22 mouse cellular contexts compared by ENCODE assay signal in the genomic region with DNA sequence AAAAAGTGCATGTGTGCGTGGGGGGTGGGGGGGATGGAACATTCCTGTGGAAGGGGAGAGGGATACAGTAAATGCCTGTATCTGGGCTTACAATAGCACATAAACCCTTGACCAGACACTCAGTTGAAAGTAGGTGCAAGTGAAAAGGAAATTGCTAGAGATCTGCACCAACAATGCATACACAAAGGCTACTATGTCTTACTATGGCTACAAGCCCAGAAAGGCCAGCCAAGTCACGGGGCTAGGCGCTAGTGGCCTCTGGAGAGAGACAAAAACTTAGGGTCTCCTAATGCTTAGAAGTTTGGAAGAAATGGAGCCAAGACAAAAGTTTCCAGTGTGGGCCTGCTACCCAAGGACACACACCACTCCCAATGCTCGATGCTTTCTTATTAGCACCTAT. TPM values are rescaled to one million over a fixed set of nuclear protein-coding genes. Genes with fewer than 3 reads are reported as not detected.
A peak's percentile ranks its signal among the peaks of the same experiment; 100 is the strongest.
DNase-seq lines count a peak whose midpoint lies in the region; ATAC-seq and TF ChIP-seq lines count a peak whose summit lies in the region.
"Had no signal": no experiment of that assay in that cellular context is flagged by ENCODE, and none has a peak within 500 bp of the region (broad histone marks: within the 10 kb centered on the region; RNA-seq: fewer than 3 reads in every experiment).

No protein-coding gene starts in this region.

- no peak overlapping the region for H3K27ac ChIP-seq in forebrain, embryonic 14.5 days (ENCODE audit: low read depth, low read length)
- no peak overlapping the region for H3K27ac ChIP-seq in forebrain, embryonic 13.5 days
- no peak overlapping the region for H3K27ac ChIP-seq in lung, embryonic 15.5 days
- H3K27ac ChIP-seq: embryonic facial prominence, embryonic 15.5 days; forebrain, embryonic 10.5 days; heart, adult 2 months; hindbrain, embryonic 10.5 days; hindbrain, embryonic 14.5 days had no signal

- H3K4me1 ChIP-seq in forebrain, embryonic 14.5 days (ENCODE audit: control insufficient read depth, insufficient read depth, low read length) = no peaks in the 10 kb centered on the region
- peaks cover 3% of the 10 kb centered on the region; the same call in 1 of the 2 replicates for H3K4me1 ChIP-seq in forebrain, embryonic 13.5 days
- no peaks in the 10 kb centered on the region; the same call in 1 of the 2 replicates for H3K4me1 ChIP-seq in lung, embryonic 15.5 days
- H3K4me1 ChIP-seq: embryonic facial prominence, embryonic 15.5 days; forebrain, embryonic 10.5 days; heart, embryonic 12.5 days; hindbrain, embryonic 10.5 days had no signal

- H3K9me3 ChIP-seq in forebrain, embryonic 14.5 days (replicated peaks; ENCODE audit: control insufficient read depth, low read length) = no peaks in the 10 kb centered on the region
- no peaks in the 10 kb centered on the region for H3K9me3 ChIP-seq in forebrain, embryonic 13.5 days (replicated peaks)
- H3K9me3 ChIP-seq in lung, embryonic 15.5 days = no peaks in the 10 kb centered on the region
- H3K9me3 ChIP-seq: embryonic facial prominence, embryonic 15.5 days; forebrain, embryonic 10.5 days; heart, embryonic 12.5 days; hindbrain, embryonic 10.5 days had no signal

- 61% methylated on average over 4 of the region's 4 CpGs for WGBS in forebrain, embryonic 14.5 days
- 73% methylated on average over 4 of the region's 4 CpGs for WGBS in forebrain, embryonic 13.5 days
- WGBS in lung, embryonic 15.5 days = 56% methylated on average over 4 of the region's 4 CpGs

- peaks cover 79% of the 10 kb centered on the region for H3K36me3 ChIP-seq in forebrain, embryonic 14.5 days (ENCODE audit: control insufficient read depth, insufficient read depth, low read length)
- peaks cover 77% of the 10 kb centered on the region for H3K36me3 ChIP-seq in forebrain, embryonic 13.5 days (ENCODE audit: poor library complexity, severe bottlenecking)
- H3K36me3 ChIP-seq in lung, embryonic 15.5 days = peaks cover 38% of the 10 kb centered on the region

- no peak overlapping the region for H3K4me3 ChIP-seq in forebrain, embryonic 14.5 days (ENCODE audit: low read depth, low read length)
- no peak overlapping the region for H3K4me3 ChIP-seq in forebrain, embryonic 13.5 days
- no peak overlapping the region for H3K4me3 ChIP-seq in lung, embryonic 15.5 days
- H3K4me3 ChIP-seq: embryonic facial prominence, embryonic 15.5 days; erythroblast, embryonic 14.5 days; forebrain, embryonic 10.5 days; heart, adult 2 months; heart, embryonic 12.5 days; hindbrain, embryonic 10.5 days had no signal

- H3K27me3 ChIP-seq in forebrain, embryonic 14.5 days (replicated peaks; ENCODE audit: control insufficient read depth, insufficient read depth, low read length) = no peaks in the 10 kb centered on the region
- H3K27me3 ChIP-seq in forebrain, embryonic 13.5 days = no peaks in the 10 kb centered on the region
- H3K27me3 ChIP-seq in lung, embryonic 15.5 days = no peaks in the 10 kb centered on the region
- H3K27me3 ChIP-seq: CH12.LX; embryonic facial prominence, embryonic 15.5 days; heart, embryonic 12.5 days had no signal

- peak; percentile 14 for DNase-seq in forebrain, embryonic 14.5 days (ENCODE audit: low spot score)
- DNase-seq in lung, postnatal 14 days = no peak
- peak; percentile 16 for DNase-seq in 3T3-L1 (ENCODE audit: low read depth, low spot score)
- DNase-seq in brain, embryonic 14.5 days (ENCODE audit: low read depth) = peak; percentile 42
- no peak for DNase-seq in B cell, adult 2 months
- no peak for DNase-seq in T-cell, adult 2 months (ENCODE audit: low spot score)
- DNase-seq: adrenal gland, postnatal 14 days; cerebellum, adult 18-20 months; cerebellum, adult 9-11 months; cerebellum, postnatal 36 days; gastrocnemius, postnatal 10 days; heart, adult 2 months had no signal

- H3K4me2 ChIP-seq in forebrain, embryonic 14.5 days (ENCODE audit: low read length) = no peak overlapping the region
- H3K4me2 ChIP-seq in forebrain, embryonic 13.5 days = no peak overlapping the region
- H3K4me2 ChIP-seq in lung, embryonic 15.5 days = no peak overlapping the region
- H3K4me2 ChIP-seq: embryonic facial prominence, embryonic 15.5 days; heart, embryonic 12.5 days; hindbrain, embryonic 14.5 days had no signal

- no peak overlapping the region for H3K9ac ChIP-seq in forebrain, embryonic 14.5 days (ENCODE audit: low read length)
- H3K9ac ChIP-seq in forebrain, embryonic 13.5 days = no peak overlapping the region
- no peak overlapping the region for H3K9ac ChIP-seq in lung, embryonic 15.5 days
- H3K9ac ChIP-seq: embryonic facial prominence, embryonic 15.5 days; heart, embryonic 12.5 days; hindbrain, embryonic 14.5 days had no signal

- TF ChIP-seq POLR2A in brain, embryonic 14.5 days (IDR thresholded peaks at IDR 0.05; ENCODE audit: borderline replicate concordance, extremely low read depth, insufficient read depth, insufficient read length, poor library complexity, severe bottlenecking) = no peak

- 0 out of 2 replicates have a peak, but pooled peaks have one; percentile 15 for ATAC-seq in forebrain, embryonic 14.5 days
- no peak for ATAC-seq in forebrain, embryonic 13.5 days
- peak; percentile 55; the same call in 1 of the 2 replicates for ATAC-seq in lung, embryonic 15.5 days (ENCODE audit: borderline replicate concordance, extremely low read depth, low FRiP score, low TSS enrichment)
- ATAC-seq: forebrain, embryonic 16.5 days had no signal

- no peak for TF ChIP-seq CTCF in brain, embryonic 14.5 days (IDR thresholded peaks at IDR 0.05; ENCODE audit: borderline replicate concordance, extremely low read depth, insufficient read depth, insufficient read length)

RNA-seq across cellular contexts. Expression of a gene that starts 44.5 kb away (rescaled TPM):
- 32.3 and 43.1 TPM in 2 replicates for polyA plus RNA-seq in forebrain, embryonic 14.5 days (2014; fragmentation: Nextera tagmentation; extraction: Ambion mirVana)
- 27.0 and 27.9 TPM in 2 replicates for polyA plus RNA-seq in forebrain, embryonic 13.5 days (2015; fragmentation: Nextera tagmentation; extraction: Ambion mirVana)
- polyA plus RNA-seq in lung, embryonic 15.5 days (2015; fragmentation: Nextera tagmentation; extraction: Ambion mirVana) = 21.0 and 21.4 TPM in 2 replicates
- polyA plus RNA-seq in brain, embryonic 14.5 days (2012; rRNA removed) = 46.6 and 60.2 TPM in 2 replicates
- polyA plus RNA-seq: erythroblast, embryonic 14.5 days had no signal

Comparison
In these comparisons a context has a peak if more than half of its experiments do, and no peak if none do; other contexts are left out.
1. DNase-seq: peak in forebrain, embryonic 14.5 days (single experiment), 3T3-L1 (single experiment) and brain, embryonic 14.5 days (single experiment); none in lung, postnatal 14 days (single experiment), B cell, adult 2 months (0 of 2) and T-cell, adult 2 months (single experiment).